Mouse (Mus musculus): ENCODE measurements around the gene Mast3.

DNA sequence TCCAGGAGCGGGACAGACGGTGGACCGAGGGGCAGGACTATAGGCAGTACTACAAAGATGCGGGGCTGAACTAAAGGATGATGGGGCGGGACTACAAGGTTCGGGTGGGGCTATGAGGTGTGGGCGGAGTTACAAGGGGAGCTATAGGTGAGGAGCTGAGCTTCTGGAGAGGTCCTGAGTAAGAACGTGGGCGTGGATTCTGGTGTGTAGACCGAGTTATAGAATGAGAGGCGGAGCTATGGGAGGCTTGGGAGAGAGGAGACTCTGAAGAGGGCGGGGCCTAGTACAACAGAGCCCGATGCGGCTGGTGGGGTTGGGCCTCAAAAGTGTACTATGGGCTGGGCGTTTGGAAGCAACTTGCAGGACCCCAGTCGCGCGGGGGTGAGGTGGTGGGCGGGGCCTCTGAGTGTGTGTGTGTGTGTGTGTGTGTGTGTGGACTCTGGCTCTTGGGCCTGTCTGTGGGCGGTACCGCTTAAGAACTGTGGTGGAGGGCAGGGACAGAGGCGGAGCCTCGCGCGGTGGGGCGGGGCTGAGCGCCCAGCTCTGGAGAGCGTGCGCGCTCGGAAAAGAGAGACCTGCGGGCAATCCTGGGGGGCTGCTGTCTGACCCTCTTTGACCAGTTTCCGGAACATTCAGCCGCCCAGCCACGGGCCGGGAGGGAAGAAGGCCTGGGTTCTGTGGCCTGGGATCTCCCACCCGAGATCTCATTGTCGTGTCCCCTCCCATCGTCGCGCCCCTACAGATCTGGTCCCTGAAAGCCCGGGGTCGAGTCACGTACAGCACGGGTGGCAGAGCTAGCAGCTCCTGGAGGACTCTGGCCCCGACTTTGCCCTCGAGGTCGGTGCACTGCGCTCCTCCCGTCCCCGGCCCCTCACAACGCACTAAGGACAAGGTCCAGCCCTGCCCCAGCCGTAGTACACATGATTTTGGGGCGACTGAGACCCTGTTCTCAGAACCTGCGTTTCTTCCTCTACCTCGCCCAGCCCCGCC is 7.5 kb downstream of the Mast3 start:
- TF ChIP-seq POLR2A (IDR thresholded peaks at IDR 0.05; ENCODE audit: borderline replicate concordance, extremely low read depth, insufficient read depth, insufficient read length, poor library complexity, severe bottlenecking) (0 out of 2 replicates have a peak, but pooled peaks have one; percentile 37), CTCF (IDR thresholded peaks at IDR 0.05; ENCODE audit: borderline replicate concordance, extremely low read depth, insufficient read depth, insufficient read length) (no peak)
